Mouse (Mus musculus): ENCODE results near the gene Klrg2. TPM values are rescaled to one million over a fixed set of nuclear protein-coding genes. Genes with fewer than 3 reads are reported as not detected.

The Klrg2 gene
- polyA plus RNA-seq, 1 experiment from 2014 or later: 0.13 TPM

DNA sequence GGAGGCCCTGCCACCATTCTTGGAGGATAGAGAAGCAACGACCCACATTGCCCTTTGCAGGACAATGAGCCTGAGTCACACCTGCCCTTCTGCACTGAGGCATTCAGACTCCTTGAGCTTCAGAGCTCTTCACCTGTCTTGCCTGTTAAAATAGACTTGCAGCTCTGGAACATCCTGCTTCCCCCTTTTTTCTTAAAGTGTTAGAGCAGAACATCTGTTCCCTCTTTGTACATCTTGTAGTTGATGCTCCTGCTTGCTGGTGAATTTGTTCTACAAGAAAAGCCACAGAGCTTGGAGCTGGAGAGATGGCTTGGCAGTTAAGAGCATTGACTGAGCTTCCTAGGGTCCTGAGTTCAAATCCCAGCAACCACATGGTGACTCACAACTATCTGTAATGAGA lies 14.6 kb downstream of the Klrg2 start:
- Histone ChIP-seq H3K4me3 (ENCODE audit: low read depth, low read length) (no peak overlapping the region), H3K27ac (ENCODE audit: low read depth, low read length) (no peak overlapping the region), H3K4me1 (ENCODE audit: control insufficient read depth, insufficient read depth, low read length) (no peaks in the 10 kb centered on the region), H3K27me3 (ENCODE audit: control insufficient read depth, insufficient read depth, low read length) (no peaks in the 10 kb centered on the region), H3K4me2 (ENCODE audit: low read depth, low read length) (no peak overlapping the region), H3K9me3 (ENCODE audit: control insufficient read depth, low read length) (no peaks in the 10 kb centered on the region), H3K36me3 (ENCODE audit: control insufficient read depth, insufficient read depth, low read length) (peaks cover 8% of the 10 kb centered on the region; the same call in 1 of the 2 replicates), H3K9ac (replicated peaks; ENCODE audit: low read depth, low read length) (no peak overlapping the region)
- no peak for ATAC-seq (ENCODE audit: low read depth)
- 88% methylated on average over 1 of the region's 1 CpGs for WGBS

DNA sequence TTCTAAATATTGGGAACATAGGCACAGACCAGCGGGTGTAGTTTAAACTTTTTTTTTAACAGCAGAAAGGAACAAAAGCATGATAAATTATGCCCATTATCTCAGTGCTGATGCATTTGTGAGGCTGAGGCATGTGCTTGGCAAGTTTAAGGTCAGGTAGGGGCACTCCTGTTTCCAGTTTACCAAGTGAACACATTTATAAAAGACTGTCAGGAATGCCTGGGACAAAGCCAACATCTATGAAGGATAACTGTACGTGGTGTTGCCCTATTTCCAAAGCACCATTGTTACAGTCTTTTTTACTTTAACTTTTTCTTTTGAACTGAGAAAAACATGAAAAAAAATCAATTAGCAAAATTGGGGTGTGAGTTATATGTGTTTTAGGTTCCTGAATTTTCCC lies 27.1 kb downstream of the Klrg2 start:
- H3K36me3 ChIP-seq (ENCODE audit: control insufficient read depth, insufficient read depth, low read length): no peaks in the 10 kb centered on the region
- ATAC-seq (ENCODE audit: low read depth): no peak
- H3K27me3 ChIP-seq (ENCODE audit: control insufficient read depth, insufficient read depth, low read length): no peaks in the 10 kb centered on the region
- no peak overlapping the region for H3K4me2 ChIP-seq (ENCODE audit: low read depth, low read length)
- WGBS: 79% methylated on average over 2 of the region's 2 CpGs
- H3K9ac ChIP-seq (replicated peaks; ENCODE audit: low read depth, low read length): no peak overlapping the region
- no peak overlapping the region for H3K27ac ChIP-seq (ENCODE audit: low read depth, low read length)
- no peaks in the 10 kb centered on the region for H3K4me1 ChIP-seq (ENCODE audit: control insufficient read depth, insufficient read depth, low read length)
- no peaks in the 10 kb centered on the region for H3K9me3 ChIP-seq (ENCODE audit: control insufficient read depth, low read length)
- no peak overlapping the region for H3K4me3 ChIP-seq (ENCODE audit: low read depth, low read length)

DNA sequence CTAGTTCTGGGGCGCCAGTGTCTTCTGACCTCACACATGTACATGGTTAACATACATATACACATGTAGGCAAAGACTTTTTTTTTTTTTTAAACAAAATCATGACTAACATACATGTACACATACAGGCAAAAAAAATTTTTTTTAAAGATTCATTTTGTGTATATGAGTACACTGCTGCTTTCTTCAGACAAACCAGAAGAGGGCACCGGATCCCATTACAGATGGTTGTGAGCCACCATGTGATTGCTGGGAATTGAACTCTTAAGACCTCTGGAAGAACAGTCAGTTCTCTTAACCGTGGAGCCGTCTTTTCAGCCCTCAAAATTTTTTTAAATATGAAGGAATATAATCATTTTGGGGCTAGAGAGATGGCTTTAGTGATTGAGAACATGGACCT lies 39.6 kb downstream of the Klrg2 start:
- no peak overlapping the region for H3K27ac ChIP-seq (ENCODE audit: low read depth, low read length)
- H3K27me3 ChIP-seq (ENCODE audit: control insufficient read depth, insufficient read depth, low read length): no peaks in the 10 kb centered on the region
- no peaks in the 10 kb centered on the region for H3K9me3 ChIP-seq (ENCODE audit: control insufficient read depth, low read length)
- H3K36me3 ChIP-seq (ENCODE audit: control insufficient read depth, insufficient read depth, low read length): peaks cover 21% of the 10 kb centered on the region
- WGBS: 94% methylated on average over 4 of the region's 4 CpGs
- ATAC-seq (ENCODE audit: low read depth): no peak
- no peak overlapping the region for H3K4me2 ChIP-seq (ENCODE audit: low read depth, low read length)
- H3K9ac ChIP-seq (replicated peaks; ENCODE audit: low read depth, low read length): no peak overlapping the region
- H3K4me3 ChIP-seq (ENCODE audit: low read depth, low read length): no peak overlapping the region
- no peaks in the 10 kb centered on the region for H3K4me1 ChIP-seq (ENCODE audit: control insufficient read depth, insufficient read depth, low read length)

DNA sequence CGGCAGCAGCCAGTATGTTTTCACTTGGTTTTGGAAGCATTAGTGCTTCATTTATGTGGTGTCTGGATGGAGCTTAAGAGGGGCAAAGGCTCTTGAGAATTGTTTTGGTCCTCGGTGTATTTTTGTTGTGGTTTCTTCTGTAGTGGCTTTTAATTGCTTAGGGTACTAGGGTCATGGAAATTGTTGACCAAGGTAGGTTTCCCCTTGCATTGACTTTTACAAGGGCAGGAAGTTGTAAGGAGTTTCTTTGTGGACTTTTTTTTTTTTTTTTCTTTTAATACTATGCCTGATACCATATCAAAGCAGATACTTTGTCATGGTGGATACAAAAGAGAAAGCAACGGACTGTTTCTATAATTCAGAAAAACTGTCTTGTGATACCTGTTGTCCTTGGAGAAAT lies 55.3 kb downstream of the Klrg2 start:
- Histone ChIP-seq H3K4me1 (ENCODE audit: control insufficient read depth, insufficient read depth, low read length) (no peaks in the 10 kb centered on the region), H3K36me3 (ENCODE audit: control insufficient read depth, insufficient read depth, low read length) (peaks cover 16% of the 10 kb centered on the region), H3K27ac (ENCODE audit: low read depth, low read length) (no peak overlapping the region), H3K4me2 (ENCODE audit: low read depth, low read length) (no peak overlapping the region), H3K9me3 (ENCODE audit: control insufficient read depth, low read length) (no peaks in the 10 kb centered on the region), H3K27me3 (ENCODE audit: control insufficient read depth, insufficient read depth, low read length) (no peaks in the 10 kb centered on the region), H3K4me3 (ENCODE audit: low read depth, low read length) (no peak overlapping the region), H3K9ac (replicated peaks; ENCODE audit: low read depth, low read length) (no peak overlapping the region)
- 95% methylated on average over 3 of the region's 3 CpGs for WGBS
- no peak for ATAC-seq (ENCODE audit: low read depth)

DNA sequence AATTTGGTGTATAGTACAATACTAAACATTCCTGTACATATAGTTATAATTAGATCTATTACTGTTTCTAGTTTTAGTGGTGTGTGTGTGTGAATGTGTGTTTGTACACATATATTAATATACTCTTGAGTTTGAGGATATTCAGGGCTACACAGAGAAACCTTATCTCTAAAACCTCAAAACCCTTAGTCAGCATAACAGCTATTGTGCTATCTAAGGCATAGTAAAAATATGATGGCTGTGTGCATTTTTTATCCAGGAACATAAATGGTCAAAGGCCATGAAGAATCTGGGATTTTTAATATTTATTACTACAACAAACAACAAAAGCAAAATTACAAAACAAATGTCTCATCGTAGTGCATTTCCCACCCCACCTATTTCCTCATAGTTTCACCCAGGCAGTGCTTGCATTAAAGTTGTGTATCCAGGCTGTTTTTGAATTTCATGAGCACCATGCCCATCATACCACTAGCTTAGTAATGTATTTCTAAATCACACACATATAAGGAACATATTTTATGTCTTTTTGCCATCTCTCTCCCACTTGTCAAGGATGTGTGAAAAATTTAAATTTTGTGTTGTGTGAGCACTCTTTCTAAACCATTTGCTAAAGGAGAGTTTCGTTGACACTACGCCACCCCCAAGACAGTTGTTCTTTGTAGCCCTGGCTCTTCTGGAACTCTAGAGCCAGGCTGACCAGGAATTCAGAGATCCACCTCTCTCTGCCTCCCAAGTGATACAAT lies 56.8 kb downstream of the Klrg2 start:
- no peak for ATAC-seq (ENCODE audit: low read depth)

DNA sequence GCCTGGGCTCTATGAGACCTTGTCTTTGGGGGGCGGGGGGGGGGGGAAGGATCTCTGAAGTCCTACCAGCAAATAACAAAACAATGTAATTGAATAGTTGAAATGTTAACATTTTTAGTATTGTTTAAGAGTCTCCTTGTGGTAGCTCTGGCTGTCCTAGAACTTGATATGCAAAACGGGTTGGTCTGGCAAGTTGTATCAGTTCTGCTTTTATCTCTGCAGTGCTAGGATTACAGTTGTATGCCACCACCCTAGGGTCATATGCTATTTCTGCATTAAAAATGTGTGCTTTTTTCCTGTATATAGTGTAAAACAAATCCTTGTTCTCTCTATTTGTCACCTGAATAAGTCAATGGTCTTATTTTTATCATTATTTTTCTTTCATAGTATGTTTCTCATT lies 60.9 kb downstream of the Klrg2 start:
- Histone ChIP-seq H3K27ac (ENCODE audit: low read depth, low read length) (no peak overlapping the region), H3K4me3 (ENCODE audit: low read depth, low read length) (no peak overlapping the region), H3K9me3 (ENCODE audit: control insufficient read depth, low read length) (no peaks in the 10 kb centered on the region), H3K4me2 (ENCODE audit: low read depth, low read length) (no peak overlapping the region), H3K9ac (replicated peaks; ENCODE audit: low read depth, low read length) (no peak overlapping the region), H3K36me3 (ENCODE audit: control insufficient read depth, insufficient read depth, low read length) (peaks cover 16% of the 10 kb centered on the region; the same call in 1 of the 2 replicates), H3K4me1 (ENCODE audit: control insufficient read depth, insufficient read depth, low read length) (no peaks in the 10 kb centered on the region), H3K27me3 (ENCODE audit: control insufficient read depth, insufficient read depth, low read length) (no peaks in the 10 kb centered on the region)
- WGBS: 91% methylated on average over 2 of the region's 2 CpGs
- ATAC-seq (ENCODE audit: low read depth): no peak

More for the DNA sequence above, 56.8 kb downstream of the Klrg2 start:
- Histone ChIP-seq H3K4me3 (ENCODE audit: low read depth, low read length) (no peak overlapping the region), H3K27ac (ENCODE audit: low read depth, low read length) (no peak overlapping the region), H3K4me1 (ENCODE audit: control insufficient read depth, insufficient read depth, low read length) (no peaks in the 10 kb centered on the region), H3K27me3 (ENCODE audit: control insufficient read depth, insufficient read depth, low read length) (no peaks in the 10 kb centered on the region), H3K9ac (replicated peaks; ENCODE audit: low read depth, low read length) (no peak overlapping the region), H3K9me3 (ENCODE audit: control insufficient read depth, low read length) (no peaks in the 10 kb centered on the region), H3K36me3 (ENCODE audit: control insufficient read depth, insufficient read depth, low read length) (peaks cover 10% of the 10 kb centered on the region; the same call in 1 of the 2 replicates), H3K4me2 (ENCODE audit: low read depth, low read length) (no peak overlapping the region)
- 98% methylated on average over 3 of the region's 3 CpGs for WGBS

Other genes with a start within 250 kb of the Klrg2 start
- gene Ubn2, start 203.3 kb downstream of the Klrg2 start, polyA plus RNA-seq (2014; fragmentation: Nextera tagmentation; extraction: Ambion mirVana): 26.5 and 32.5 TPM in 2 replicates
- 181 and 227 TPM in 2 replicates for gene Fmc1, start 103.7 kb downstream of the Klrg2 start, polyA plus RNA-seq (2014; fragmentation: Nextera tagmentation; extraction: Ambion mirVana)
- gene Luc7l2, start 85.9 kb downstream of the Klrg2 start, polyA plus RNA-seq (2014; fragmentation: Nextera tagmentation; extraction: Ambion mirVana): 71.7 and 79.8 TPM in 2 replicates
- gene Clec2l, start 25.8 kb upstream of the Klrg2 start, polyA plus RNA-seq (2014; fragmentation: Nextera tagmentation; extraction: Ambion mirVana): 20.7 and 33.0 TPM in 2 replicates
- gene Tbxas1, start 238.2 kb upstream of the Klrg2 start, polyA plus RNA-seq (2014; fragmentation: Nextera tagmentation; extraction: Ambion mirVana): 1.7 and 2.0 TPM in 2 replicates
- 38.9 and 41.4 TPM in 2 replicates for gene Hipk2, start 238.9 kb upstream of the Klrg2 start, polyA plus RNA-seq (2014; fragmentation: Nextera tagmentation; extraction: Ambion mirVana)

Data from neural tube, embryonic 14.5 days (tissue).